Mouse (Mus musculus) megakaryocyte, embryonic 14.5 days (primary cell): Measurements from ENCODE around the gene Zfp111. TPM values are rescaled to one million over a fixed set of nuclear protein-coding genes. Genes with fewer than 3 reads are reported as not detected.
A peak's percentile ranks its signal among the peaks of the same experiment; 100 is the strongest.

Experiments
- H3K27me3 ChIP-seq: replicated peaks from 2 replicates; pipeline ENCODE3; 2012; ENCODE audit warnings: inconsistent platforms
- H3K36me3 ChIP-seq: replicated peaks from 2 replicates; pipeline ENCODE3; 2012; ENCODE audit warnings: low read length, inconsistent platforms, mixed read lengths
- H3K4me1 ChIP-seq: 2 replicates; pipeline ENCODE4 v1.6.1; 2012; ENCODE audit warnings: inconsistent platforms
- H3K4me3 ChIP-seq: replicated peaks from 2 replicates; pipeline ENCODE3; 2012; ENCODE audit warnings: moderate library complexity, mild to moderate bottlenecking, inconsistent platforms
- H3K9me3 ChIP-seq: 2 replicates; pipeline ENCODE4 v1.6.1; 2012; ENCODE audit warnings: inconsistent platforms
- FLI1 ChIP-seq: IDR thresholded peaks from 2 replicates; pipeline ENCODE4 v1.6.1; 2012; ENCODE audit warnings: low read length, inconsistent platforms, mixed read lengths
- GATA1 ChIP-seq: IDR thresholded peaks from 3 replicates; pipeline ENCODE4 v1.6.1; 2012; ENCODE audit warnings: mixed read lengths, low read length, inconsistent platforms, borderline replicate concordance
- polyA plus RNA-seq: library from polyadenylated mRNA; stranded (reverse); fragments of >175 nt; gene quantifications from 2 replicates; pipeline ENCODE4 v1.2.3, GENCODE M21; 2012; ENCODE audit warnings: low replicate concordance; ENCODE audit not compliant: insufficient read depth

Gene Zfp111
- polyA plus RNA-seq, 1 experiment = 0.41 TPM

DNA sequence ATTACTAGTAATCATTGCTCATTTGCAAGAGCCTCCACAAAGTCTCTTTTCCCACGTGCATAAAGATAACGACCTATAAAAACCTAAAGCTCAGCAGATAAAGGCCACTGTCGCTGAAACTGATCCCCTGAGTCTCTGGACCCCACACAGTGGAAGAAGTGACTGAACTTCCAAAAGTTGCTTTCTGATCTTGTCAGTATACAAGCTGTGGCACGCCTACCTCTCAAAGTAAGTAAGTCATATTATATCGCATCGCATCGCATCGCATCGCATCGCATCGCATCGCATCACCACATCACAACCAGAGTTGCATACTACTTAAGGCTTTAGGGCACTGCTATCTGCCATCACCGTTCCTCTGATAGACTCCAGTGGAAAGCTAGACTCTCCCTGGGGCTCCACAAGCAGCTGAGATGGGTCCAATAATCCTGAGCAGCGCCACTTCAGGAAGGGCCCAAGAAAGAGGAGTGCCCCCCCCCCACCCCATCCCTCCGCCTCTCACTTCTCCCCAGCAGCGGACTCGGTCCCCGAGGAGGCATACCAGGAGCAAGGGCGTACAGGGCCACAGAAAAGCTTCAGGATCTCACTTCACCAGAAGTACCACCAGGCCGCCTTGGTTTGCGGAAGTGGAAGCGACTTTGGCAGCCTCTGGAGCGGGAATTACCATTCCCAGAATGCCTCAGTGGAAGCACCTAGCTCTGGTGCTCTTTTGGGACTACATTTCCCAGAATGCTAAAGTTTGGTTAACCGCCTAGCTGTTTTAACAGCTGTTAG, 3.6 kb downstream of the Zfp111 start:
- Histone ChIP-seq H3K9me3 (peaks cover 11% of the 10 kb centered on the region), H3K27me3 (peaks cover 2% of the 10 kb centered on the region), H3K4me3 (peak overlapping the region; percentile 92), H3K36me3 (peaks cover 30% of the 10 kb centered on the region), H3K4me1 (peaks cover 39% of the 10 kb centered on the region)
- TF ChIP-seq GATA1 = no peak
- no peak for TF ChIP-seq FLI1

DNA sequence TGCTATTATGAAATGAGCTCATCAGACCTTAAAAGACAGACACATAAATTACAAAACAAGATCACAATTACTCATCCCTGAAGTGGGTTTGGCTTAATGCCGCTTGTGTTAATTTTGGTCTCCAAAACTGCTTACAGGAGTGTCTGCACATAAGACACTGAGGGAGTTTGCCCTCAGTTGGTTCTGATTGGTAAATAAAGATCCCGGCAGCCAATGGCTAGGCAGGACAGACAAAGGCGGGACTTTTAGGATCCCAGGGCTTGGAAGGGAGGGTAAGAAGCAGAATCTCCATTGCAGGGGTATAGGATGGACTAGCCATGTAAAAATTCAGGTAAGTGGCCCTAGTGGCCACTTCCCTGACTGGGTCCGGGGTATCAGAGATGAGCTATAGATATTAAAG, 14.3 kb downstream of the Zfp111 start:
- peaks cover 47% of the 10 kb centered on the region for H3K9me3 ChIP-seq
- H3K27me3 ChIP-seq = no peaks in the 10 kb centered on the region
- TF ChIP-seq GATA1 = no peak
- TF ChIP-seq FLI1 = no peak
- H3K4me3 ChIP-seq = no peak overlapping the region
- H3K4me1 ChIP-seq = peaks cover 11% of the 10 kb centered on the region
- H3K36me3 ChIP-seq = peaks cover 77% of the 10 kb centered on the region

DNA sequence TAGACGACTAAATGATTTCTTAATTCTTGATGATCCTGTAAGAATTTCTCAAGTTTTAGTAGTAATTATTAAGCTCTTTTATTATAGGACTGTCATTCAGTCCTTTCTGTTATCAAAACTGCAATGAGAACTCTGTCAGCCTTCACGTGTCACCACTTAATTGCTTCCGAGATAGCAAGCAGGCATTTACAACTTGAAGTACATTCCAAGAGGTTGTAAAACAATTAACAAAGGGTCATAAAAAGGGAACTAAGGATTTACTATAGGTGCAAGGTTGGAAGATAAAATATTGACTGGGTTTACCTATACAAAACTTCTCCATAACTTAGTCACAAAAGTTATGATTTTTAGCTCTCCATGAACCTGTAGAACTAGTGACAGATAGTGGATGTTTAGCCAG, 18.1 kb downstream of the Zfp111 start:
- Histone ChIP-seq H3K4me1 (peaks cover 34% of the 10 kb centered on the region), H3K4me3 (no peak overlapping the region), H3K36me3 (peaks cover 58% of the 10 kb centered on the region), H3K9me3 (peaks cover 28% of the 10 kb centered on the region), H3K27me3 (no peaks in the 10 kb centered on the region)
- TF ChIP-seq GATA1 (no peak), FLI1 (no peak)

DNA sequence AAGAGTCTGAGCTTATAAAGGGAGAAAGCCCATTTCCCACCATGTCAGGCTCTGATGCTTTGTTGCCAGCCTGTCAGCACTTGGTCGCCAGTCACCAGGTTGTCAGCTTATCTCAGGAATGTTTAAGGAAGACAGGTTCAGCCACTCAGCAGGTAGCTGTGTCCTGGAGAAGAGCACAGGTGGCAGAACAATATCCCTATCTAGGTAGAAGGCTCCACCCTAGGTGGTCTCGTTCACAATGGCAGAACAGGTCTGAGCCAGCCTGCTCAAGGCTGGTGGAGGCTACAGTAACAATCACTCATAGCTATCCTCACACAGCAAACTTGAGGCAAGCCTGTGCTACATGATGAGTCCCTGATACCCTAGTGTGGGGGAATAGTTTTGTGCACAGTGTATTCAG, 19.9 kb downstream of the Zfp111 start:
- Histone ChIP-seq H3K4me3 (no peak overlapping the region), H3K27me3 (no peaks in the 10 kb centered on the region), H3K9me3 (peaks cover 25% of the 10 kb centered on the region), H3K36me3 (peaks cover 48% of the 10 kb centered on the region), H3K4me1 (peaks cover 52% of the 10 kb centered on the region)
- TF ChIP-seq GATA1 = no peak
- TF ChIP-seq FLI1 = no peak

DNA sequence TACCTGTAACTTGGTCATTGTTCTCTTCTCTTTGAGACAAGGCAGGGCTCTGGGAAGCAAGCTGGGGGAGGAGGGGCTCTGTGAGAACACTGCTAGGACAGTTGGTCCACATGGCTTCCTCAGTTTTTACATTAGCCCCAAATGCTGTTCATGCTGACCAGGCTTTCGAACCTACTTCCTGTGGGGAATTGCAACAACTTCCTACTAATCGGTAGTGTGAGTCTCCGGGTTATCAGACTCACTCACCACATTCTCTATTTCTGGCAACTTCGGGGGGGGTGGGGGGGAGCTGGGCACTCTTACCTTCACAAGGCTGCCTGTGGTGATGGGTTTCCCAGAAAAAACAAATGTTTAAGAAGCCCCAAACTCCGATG, 21.7 kb downstream of the Zfp111 start:
- peaks cover 23% of the 10 kb centered on the region for H3K9me3 ChIP-seq
- H3K36me3 ChIP-seq = peaks cover 44% of the 10 kb centered on the region
- peak overlapping the region; percentile 85 for H3K4me3 ChIP-seq
- no peaks in the 10 kb centered on the region for H3K27me3 ChIP-seq
- H3K4me1 ChIP-seq = peaks cover 56% of the 10 kb centered on the region
- TF ChIP-seq FLI1 (no peak), GATA1 (no peak)

DNA sequence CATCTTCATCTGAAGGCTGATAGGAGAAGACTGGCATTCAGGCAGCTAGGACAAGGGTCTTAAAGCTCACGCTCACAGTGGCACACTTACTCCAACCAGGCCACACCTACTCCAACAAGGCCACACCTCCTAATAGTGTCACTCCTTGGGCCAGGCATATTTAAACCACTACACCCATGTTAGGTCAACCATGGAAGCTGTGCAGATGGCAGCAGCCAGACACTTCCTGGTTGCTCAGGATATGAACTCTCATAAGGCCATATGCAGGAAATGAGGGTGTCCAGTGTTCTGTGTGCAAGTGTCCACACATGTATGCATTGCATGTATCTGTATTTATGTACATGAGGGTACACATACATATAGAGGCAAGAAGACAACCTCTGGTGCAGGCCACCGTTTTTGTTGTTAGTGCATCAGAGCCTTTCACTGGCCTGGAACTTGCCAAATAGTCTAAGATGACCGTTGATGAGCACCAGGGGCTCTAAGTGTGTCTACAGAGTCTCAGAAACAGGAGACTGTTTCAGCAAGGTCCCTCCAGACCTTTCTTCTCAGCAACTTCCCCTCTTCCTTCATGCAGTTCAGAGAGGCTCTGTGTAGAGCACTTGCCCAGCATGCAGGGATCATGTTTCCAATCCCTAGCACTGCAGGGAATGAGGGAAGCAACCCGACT, 22.2 kb downstream of the Zfp111 start:
- peak overlapping the region; percentile 85 for H3K4me3 ChIP-seq
- H3K27me3 ChIP-seq = no peaks in the 10 kb centered on the region
- peaks cover 19% of the 10 kb centered on the region for H3K9me3 ChIP-seq
- H3K36me3 ChIP-seq = peaks cover 39% of the 10 kb centered on the region
- H3K4me1 ChIP-seq = peaks cover 60% of the 10 kb centered on the region
- TF ChIP-seq FLI1 = no peak
- TF ChIP-seq GATA1 = no peak

DNA sequence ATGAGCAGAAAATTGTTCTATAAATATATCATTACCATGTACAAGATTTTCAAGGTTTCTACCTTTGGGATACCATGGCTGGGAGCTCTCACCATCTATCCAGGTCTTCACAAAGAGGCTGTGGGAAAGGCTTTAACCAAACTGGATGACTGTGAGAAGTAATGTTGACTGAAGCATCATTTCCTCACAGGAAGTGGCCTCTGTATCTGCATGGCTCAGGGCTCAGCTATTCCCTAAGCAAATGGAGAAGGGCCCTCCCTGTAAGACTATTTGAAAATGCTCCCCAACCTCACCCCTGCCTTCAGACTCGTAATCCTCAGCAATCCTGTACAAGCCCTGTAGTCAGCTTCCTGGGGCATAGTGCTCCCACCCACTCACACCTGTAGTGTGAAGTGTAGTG, 23.6 kb downstream of the Zfp111 start:
- no peaks in the 10 kb centered on the region for H3K27me3 ChIP-seq
- H3K4me1 ChIP-seq = peaks cover 65% of the 10 kb centered on the region
- peaks cover 16% of the 10 kb centered on the region for H3K9me3 ChIP-seq
- TF ChIP-seq FLI1 (peak; percentile 73; the same call in 1 of the 2 replicates), GATA1 (peak; percentile 45; the same call in 1 of the 3 replicates)
- H3K4me3 ChIP-seq = peak overlapping the region; percentile 79
- H3K36me3 ChIP-seq = peaks cover 30% of the 10 kb centered on the region

DNA sequence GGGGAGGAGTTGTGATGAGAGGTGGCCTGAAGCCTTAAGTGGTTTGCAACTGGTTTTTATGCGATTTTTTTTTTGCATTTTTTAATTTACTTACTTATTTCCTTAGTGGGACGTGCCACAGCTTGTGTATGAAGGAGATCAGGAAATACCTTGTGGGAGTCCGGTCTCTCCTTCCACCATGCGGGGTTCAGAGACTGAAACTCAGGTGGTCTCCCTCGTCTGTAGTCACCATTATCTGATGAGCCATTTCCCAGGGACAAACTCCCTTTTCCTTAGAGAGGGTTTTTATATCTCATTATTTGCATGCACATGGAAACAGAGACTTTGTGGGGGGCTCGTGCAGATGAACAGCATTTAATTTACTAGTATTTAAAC, 35.9 kb downstream of the Zfp111 start:
- Histone ChIP-seq H3K36me3 (peaks cover 29% of the 10 kb centered on the region), H3K27me3 (no peaks in the 10 kb centered on the region), H3K4me3 (peak overlapping the region; percentile 89), H3K9me3 (peaks cover 17% of the 10 kb centered on the region), H3K4me1 (peaks cover 28% of the 10 kb centered on the region)
- TF ChIP-seq GATA1 (no peak), FLI1 (no peak)

DNA sequence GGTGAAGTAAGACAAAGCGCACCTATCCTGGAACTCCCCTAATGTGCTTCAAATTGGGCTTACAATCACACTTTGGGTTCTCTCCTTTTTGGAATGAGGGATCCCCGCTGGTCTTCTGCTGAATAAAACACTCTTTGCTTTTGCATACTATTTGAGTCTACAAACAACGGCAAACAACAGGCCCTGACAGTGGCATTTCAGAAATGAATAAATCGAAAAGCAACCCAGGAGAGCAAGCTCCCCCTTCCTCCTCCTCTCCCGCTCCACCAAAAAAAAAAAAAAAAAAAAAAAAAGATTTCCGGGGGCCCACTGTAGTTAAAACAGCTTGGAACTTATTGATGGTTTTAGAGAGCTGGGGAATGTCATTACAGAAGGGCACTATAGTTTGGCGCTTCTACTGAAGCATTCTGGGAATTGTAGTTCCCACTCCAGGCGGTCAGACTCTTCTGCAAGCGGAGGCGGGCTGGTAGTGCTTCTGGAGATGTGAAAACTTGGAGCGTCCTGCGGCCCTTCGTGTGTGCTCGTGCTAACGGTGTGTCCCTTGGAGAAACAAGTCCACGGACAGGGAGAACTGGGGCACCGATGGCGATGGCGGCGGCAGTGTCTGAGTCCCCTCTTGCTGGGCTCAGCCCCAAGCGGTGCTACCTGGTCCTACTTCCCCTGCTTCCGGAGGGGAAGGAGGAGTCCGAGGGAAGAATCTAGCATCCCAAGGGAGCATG, 36.5 kb downstream of the Zfp111 start, which contains the start of gene Zfp114:
Gene Zfp114 (plus strand): TSS at position 443 of the 719 bp plus-strand sequence.
- Histone ChIP-seq H3K4me3 (peak within 1 kb of the TSS; percentile 89), H3K36me3 (peaks cover 25% of the 10 kb centered on the region), H3K4me1 (peaks cover 23% of the 10 kb centered on the region), H3K27me3 (no peaks in the 10 kb centered on the region), H3K9me3 (peaks cover 17% of the 10 kb centered on the region)
- TF ChIP-seq GATA1 (no peak), FLI1 (no peak)
